Mouse (Mus musculus): ENCODE data around the gene Gm20388.

DNA sequence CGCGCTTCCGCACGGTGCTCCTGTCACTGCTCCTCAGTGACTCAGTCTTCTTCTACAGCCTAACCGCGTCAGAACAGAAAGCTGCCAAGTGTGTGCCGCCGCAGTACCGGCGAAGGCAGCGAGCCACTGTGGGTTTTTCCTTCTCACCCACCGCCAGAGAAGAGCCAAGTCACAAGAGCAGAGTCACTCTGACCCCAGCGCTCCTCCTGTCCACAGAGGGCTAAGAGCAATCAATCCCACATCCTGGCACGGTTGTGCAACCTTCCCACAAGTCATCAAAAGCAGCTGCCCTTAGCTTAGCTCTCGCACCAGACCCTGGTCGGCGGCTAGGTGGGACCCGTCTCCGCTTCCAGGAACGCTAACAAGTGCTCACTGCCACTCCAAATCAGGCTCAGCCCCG lies 1659.7 kb downstream of the Gm20388 start:
- TF ChIP-seq GATA1 (IDR thresholded peaks at IDR 0.05; ENCODE audit: low read length), result no peak
- no peak for TF ChIP-seq TAL1 (IDR thresholded peaks at IDR 0.05; ENCODE audit: low read length)

All from erythroblast, embryonic 14.5 days (primary cell).